Mouse (Mus musculus) yolk sac, embryonic 10.5 days (tissue): ENCODE results near the gene Dlg2.

Experiments used
- DNase-seq: peaks from one replicate; pipeline ENCODE4 v3.0.0-alpha.2; 2017; ENCODE audit warnings: low spot score

The Dlg2 gene

DNA sequence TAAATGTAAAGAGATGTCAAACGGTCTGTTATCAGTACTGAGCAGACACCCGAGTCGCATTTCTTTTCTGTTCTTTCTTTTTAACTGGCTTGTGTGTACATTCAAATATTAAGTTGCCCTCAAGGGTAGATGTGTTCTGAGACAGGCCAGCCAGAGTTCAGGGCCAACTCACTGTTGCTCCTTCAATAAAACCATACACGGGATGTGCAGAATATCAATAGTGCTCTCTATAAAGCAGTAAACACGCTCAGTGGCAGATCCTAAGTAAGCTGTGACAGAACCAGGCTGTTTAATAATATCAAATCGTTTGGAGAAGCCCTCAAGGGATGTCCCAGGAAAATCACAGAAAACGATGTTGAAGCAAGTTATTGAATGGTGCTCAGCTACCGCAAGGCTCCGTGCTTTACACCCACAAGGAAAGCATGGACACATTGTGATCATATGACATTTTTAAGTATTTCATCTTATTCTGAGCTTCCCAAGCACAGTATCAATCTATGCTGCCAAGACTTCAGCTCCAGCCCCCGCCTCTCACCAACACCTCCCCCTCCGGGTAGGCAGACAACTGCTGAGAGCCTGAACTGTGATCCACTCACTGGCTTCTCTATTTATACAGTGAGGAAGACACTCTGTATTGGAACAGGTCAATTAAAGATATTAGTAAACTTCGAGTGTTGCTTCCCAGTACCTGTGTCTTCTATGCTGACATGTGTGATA lies 1458.6 kb downstream of the Dlg2 start:
- DNase-seq, result no peak

DNA sequence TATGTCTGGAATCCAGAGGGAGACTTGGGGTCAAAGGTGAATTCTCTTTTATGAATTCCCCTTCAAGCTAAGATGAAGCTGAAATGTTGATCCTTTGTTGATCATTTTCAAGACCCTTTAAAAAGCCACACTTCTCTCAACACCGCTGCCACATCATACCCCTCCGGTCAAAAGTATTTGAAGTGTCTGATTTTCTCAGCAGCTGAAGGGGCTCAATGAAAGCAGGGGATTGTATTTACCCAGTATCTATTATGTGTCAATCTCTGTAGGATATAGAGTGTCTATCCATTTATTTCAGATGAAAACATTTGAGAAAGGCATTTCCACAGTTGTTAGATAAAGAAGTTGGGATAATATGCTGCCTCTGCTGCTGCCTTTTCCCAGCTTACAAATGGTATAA lies 1459.7 kb downstream of the Dlg2 start:
- no peak for DNase-seq

DNA sequence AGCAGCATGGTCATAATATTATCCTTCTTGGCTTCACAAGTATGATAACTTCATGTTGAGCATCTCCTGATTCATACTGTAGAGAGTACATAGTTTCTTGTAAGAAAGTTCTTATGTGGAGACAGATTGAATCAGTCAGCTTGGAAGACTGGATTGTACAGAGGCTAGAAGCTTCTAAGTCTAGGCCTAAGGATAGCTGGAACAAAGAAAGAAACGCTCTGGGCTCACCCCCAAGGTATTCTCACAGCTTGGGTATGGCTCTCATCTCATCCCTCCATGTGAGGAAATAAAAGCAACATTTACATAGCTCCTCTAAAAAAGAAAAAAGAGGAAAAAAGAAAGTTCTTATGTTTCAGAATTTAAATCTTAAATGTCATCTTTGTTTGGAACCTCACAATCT lies 1466.8 kb downstream of the Dlg2 start:
- DNase-seq, result no peak

DNA sequence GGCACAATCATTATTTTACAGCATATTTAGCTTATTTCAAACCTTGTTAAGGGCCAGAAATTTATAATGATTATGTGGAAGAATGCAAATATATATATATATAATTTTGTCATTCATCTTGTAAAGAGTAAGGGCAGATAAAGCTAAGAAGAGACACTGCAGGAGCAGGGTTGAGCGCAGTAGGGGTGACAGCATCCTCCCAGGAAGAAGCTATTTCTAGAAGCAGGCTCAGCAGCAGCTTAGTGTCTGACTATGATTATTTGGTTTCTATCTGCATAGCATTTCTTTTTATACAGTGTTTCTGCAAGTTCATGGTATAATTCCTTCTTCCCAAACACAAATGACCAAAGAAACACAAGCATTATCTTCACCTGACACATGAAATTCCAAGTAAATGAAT lies 1479.1 kb downstream of the Dlg2 start:
- no peak for DNase-seq

GRCm38 (mm10) chr7:91962956-91963355 lies 1486.5 kb downstream of the Dlg2 start:
- no peak for DNase-seq

GRCm38 (mm10) chr7:91972970-91973369 lies 1496.5 kb downstream of the Dlg2 start:
- DNase-seq, result no peak

DNA sequence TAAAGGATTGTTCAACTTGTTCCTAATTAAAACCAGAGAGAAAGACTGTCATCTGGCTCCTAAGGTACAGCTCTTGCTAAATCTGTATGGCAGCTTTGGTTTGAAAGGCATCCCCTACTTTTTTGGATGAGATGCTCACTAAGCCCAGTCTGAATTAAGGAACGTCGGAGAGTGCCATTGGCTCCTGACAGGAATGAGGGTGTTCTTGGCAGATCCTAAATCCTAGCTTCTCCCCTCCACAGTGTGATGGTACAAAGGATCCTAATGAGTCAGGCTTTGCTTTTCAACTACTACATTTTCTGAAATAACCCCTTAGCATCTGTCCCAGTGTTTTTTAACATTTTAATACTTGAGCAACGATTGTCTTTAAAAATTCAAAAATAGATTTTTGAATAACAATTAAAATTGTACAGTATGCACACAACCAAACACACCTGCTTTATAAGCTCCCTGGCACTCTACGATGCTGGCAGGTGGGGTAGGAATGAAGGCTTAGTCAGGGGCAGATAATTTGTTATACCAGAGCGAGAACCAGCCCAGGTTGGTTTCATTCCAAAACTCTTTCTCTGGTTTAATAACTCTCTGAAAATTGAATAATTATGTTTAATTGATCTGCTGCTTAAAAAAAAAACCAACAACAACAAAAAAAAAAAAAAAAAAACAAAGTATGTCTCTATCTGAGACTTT lies 1527.4 kb downstream of the Dlg2 start:
- DNase-seq, result no peak

DNA sequence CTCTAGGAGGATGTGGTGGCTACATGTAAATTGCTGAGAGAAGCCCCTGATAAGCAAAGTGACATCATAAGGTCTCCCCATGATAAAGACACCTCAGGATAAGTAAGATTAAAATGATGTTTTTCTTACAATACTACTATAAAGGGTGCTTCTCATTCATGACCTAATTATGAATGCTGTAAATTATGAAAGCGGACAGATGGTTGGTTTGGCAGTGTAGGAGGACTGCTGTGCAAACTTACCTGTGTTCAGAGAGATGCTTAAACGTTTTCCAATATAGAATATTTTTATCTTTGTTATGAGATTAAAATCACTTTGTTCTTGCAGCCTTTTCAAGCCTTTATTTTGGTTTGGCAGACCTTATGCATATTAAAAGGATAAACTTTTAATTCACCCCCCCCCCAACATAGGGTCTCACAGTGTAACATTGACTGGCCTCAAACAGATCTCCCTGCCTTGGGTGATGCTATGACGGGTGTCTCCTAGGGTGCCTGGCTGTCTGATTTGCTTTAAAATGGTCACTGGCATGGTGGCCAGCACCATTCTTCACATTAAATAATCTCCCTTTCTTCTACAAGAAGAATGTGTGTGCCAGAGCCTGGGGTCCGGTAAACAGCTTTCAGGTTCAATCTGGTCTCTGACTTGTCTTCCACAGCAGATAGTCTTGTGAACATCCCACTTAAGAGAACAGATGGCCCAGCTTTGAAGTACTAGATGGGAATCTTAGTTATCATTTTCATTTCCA lies 1529.4 kb downstream of the Dlg2 start:
- DNase-seq, result no peak

- no peak for DNase-seq
Measured at GRCm38 (mm10) chr7:92008702-92009101, 1532.2 kb downstream of the Dlg2 start.

GRCm38 (mm10) chr7:92024928-92025327 lies 1548.5 kb downstream of the Dlg2 start:
- no peak for DNase-seq

- no peak for DNase-seq
Measured at GRCm38 (mm10) chr7:92025465-92026056, 1549.1 kb downstream of the Dlg2 start.

- no peak for DNase-seq
Measured at GRCm38 (mm10) chr7:92027049-92027448, 1550.6 kb downstream of the Dlg2 start.

DNA sequence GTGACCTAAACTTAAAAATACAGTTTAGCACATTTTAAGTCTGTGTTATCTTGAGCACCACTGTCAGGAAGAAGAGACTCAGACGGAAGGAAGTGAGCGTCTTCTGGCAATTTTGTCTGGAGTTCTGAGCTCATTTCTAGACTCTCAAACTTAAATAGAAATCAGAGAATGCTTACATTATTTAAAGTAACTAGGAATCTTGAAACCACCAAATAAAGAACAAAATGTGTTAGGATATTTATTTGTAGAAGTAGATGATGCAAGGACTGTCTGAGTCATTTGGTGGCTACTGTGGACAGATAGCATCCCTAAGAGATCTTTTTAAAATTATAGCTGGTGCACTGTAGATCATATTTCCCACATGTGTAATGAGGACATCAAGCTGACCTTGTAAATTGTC lies 1557.8 kb downstream of the Dlg2 start:
- no peak for DNase-seq

DNA sequence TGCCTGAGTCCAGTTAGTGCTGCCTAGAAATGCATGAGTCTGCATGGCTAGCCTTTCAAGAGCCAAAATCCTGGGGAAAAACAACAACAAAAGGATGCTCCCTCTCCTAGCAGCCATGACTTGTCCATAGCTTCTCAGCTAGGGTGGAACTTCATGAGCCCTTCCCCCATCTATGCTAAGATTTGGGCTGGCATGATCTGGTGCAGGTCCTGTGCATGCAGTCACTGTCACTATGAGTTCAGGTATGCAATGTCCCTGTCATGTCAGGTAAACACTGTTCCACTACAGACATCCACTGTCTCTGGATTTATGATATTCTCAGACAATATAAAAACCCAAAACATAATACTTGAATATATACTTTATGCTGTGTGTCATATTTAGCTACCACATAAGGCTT lies 1563.7 kb downstream of the Dlg2 start:
- no peak for DNase-seq

- DNase-seq, result no peak
Measured at GRCm38 (mm10) chr7:92040785-92041411, 1564.4 kb downstream of the Dlg2 start.

GRCm38 (mm10) chr7:92044966-92045365 lies 1568.5 kb downstream of the Dlg2 start:
- DNase-seq, result no peak

DNA sequence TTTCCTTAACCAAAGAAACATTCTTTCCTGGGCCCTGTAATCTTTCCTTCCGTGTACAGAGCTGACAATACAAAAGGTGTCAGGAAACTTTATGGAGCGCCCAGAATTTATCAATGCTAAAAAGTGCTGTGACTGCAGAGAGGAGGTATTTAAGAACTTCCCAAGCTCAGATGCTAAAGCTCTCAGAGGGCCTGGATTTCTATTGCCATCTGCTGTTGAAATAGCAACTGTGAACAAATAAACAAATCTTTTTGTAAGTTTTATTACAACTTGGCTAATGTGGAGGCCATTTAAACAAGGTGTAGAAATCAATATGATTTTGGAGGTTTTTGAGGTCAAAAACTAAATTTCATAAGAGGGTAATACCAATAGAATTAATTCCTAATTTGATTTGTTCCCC lies 1570.8 kb downstream of the Dlg2 start:
- DNase-seq, result no peak

DNA sequence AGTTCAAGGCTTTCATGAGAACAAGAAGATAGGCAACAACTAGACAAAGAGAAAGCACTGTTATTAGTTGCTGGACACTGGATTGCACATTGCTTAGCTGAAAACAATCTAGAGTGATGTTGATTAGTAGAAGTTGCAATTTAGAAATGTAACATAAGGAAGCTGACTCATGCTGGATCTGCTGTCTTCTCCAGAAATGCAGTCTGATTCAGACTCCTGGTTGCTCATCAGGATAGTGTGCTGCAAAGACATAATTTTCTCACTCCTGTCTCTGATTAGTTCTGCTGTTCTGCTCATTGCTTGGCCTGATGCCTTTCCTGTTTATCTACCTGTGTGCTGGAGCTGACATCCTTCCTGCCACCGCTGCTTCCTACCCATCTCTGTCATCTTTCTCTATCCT lies 1572.4 kb downstream of the Dlg2 start:
- DNase-seq, result no peak

- no peak for DNase-seq
Measured at GRCm38 (mm10) chr7:92066851-92067250, 1590.4 kb downstream of the Dlg2 start.

GRCm38 (mm10) chr7:92087429-92087828 lies 1611.0 kb downstream of the Dlg2 start:
- no peak for DNase-seq

DNA sequence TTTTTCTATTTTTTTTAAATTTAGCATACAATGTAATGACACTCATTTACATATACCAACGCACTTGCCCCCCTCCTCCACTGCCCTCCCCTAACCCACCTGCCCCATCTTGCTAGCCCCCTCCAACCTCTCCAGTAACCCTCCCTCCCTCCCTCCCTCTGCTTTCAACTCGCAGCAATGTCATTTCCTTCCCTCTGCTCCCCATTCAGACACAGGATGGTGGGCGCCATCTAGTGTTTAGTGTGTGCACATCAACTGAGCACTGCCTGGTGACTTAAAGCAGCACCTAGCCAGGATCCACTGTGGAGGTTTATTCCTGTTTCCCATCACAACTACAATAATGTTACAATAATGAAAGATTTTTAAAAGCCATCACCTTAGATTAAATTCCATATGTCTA lies 1617.4 kb downstream of the Dlg2 start:
- peak; percentile 16 for DNase-seq

- no peak for DNase-seq
Measured at GRCm38 (mm10) chr7:92095198-92095597, 1618.7 kb downstream of the Dlg2 start.
